ENCODE assay signal across 8 mouse cellular contexts in genomic region chr13:59769296-59770163, GRCm38 (mm10). TPM values are rescaled to one million over a fixed set of nuclear protein-coding genes. Genes with fewer than 3 reads are reported as not detected.
DNase-seq lines count a peak whose midpoint lies in the region; ATAC-seq and TF ChIP-seq lines count a peak whose summit lies in the region.

Gene Isca1, minus strand, starts transcription at chr13:59769810.

- peak within 1 kb of the TSS; percentile 95 for H3K4me3 ChIP-seq in E14TG2a.4 (replicated peaks; ENCODE audit: low read length)
- peak within 1 kb of the TSS; percentile 83 for H3K4me3 ChIP-seq in forebrain, embryonic 13.5 days
- H3K4me3 ChIP-seq in liver, postnatal 0 days (ENCODE audit: low read depth, low read length) = peak within 1 kb of the TSS; percentile 85
- peak within 1 kb of the TSS; percentile 84 for H3K4me3 ChIP-seq in neural tube, embryonic 14.5 days (ENCODE audit: low read depth, low read length)

- under 1% methylated on average over 85 of the region's 91 CpGs for WGBS in forebrain, embryonic 13.5 days
- under 1% methylated on average over 91 of the region's 91 CpGs for WGBS in large intestine, adult 2 months
- WGBS in liver, postnatal 0 days (ENCODE audit: insufficient replicate concordance) = 2% methylated on average over 91 of the region's 91 CpGs
- under 1% methylated on average over 85 of the region's 91 CpGs for WGBS in neural tube, embryonic 14.5 days

- peak; percentile 97 for ATAC-seq in forebrain, embryonic 13.5 days
- peak; percentile 93 for ATAC-seq in liver, postnatal 0 days
- peak; percentile 98 for ATAC-seq in neural tube, embryonic 14.5 days (ENCODE audit: low read depth)

- peaks cover 46% of the 10 kb centered on the region for H3K36me3 ChIP-seq in E14TG2a.4 (ENCODE audit: insufficient read depth, low read length)
- peaks cover 34% of the 10 kb centered on the region for H3K36me3 ChIP-seq in forebrain, embryonic 13.5 days (ENCODE audit: poor library complexity, severe bottlenecking)
- H3K36me3 ChIP-seq in liver, postnatal 0 days (replicated peaks; ENCODE audit: insufficient read depth, low read length) = peaks cover 30% of the 10 kb centered on the region
- no peaks in the 10 kb centered on the region for H3K36me3 ChIP-seq in neural tube, embryonic 14.5 days (ENCODE audit: control insufficient read depth, insufficient read depth, low read length)

- peaks cover 51% of the 10 kb centered on the region for H3K4me1 ChIP-seq in E14TG2a.4 (replicated peaks; ENCODE audit: low read depth, low read length)
- peaks cover 41% of the 10 kb centered on the region for H3K4me1 ChIP-seq in forebrain, embryonic 13.5 days
- peaks cover 43% of the 10 kb centered on the region for H3K4me1 ChIP-seq in liver, postnatal 0 days (ENCODE audit: insufficient read depth)
- peaks cover 27% of the 10 kb centered on the region for H3K4me1 ChIP-seq in neural tube, embryonic 14.5 days (ENCODE audit: control insufficient read depth, insufficient read depth, low read length)

- H3K4me2 ChIP-seq in forebrain, embryonic 13.5 days = peak within 1 kb of the TSS; percentile 81
- peak within 1 kb of the TSS; percentile 77 for H3K4me2 ChIP-seq in liver, postnatal 0 days (ENCODE audit: low read depth, low read length)
- peak within 1 kb of the TSS; percentile 85 for H3K4me2 ChIP-seq in neural tube, embryonic 14.5 days (ENCODE audit: low read depth, low read length)

- no peaks in the 10 kb centered on the region for H3K27me3 ChIP-seq in E14TG2a.4 (ENCODE audit: insufficient read depth, low read length)
- no peaks in the 10 kb centered on the region for H3K27me3 ChIP-seq in forebrain, embryonic 13.5 days
- H3K27me3 ChIP-seq in liver, postnatal 0 days (ENCODE audit: insufficient read depth, low read length) = no peaks in the 10 kb centered on the region
- no peaks in the 10 kb centered on the region for H3K27me3 ChIP-seq in neural tube, embryonic 14.5 days (ENCODE audit: control insufficient read depth, insufficient read depth, low read length)

- no peak for TF ChIP-seq EP300 in liver, postnatal 0 days (IDR thresholded peaks at IDR 0.05; ENCODE audit: low read depth)

- H3K27ac ChIP-seq in forebrain, embryonic 13.5 days = peak within 1 kb of the TSS; percentile 96
- H3K27ac ChIP-seq in liver, postnatal 0 days (ENCODE audit: low read depth) = peak within 1 kb of the TSS; percentile 99
- H3K27ac ChIP-seq in neural tube, embryonic 14.5 days (ENCODE audit: low read depth, low read length) = peak within 1 kb of the TSS; percentile 95

- no peaks in the 10 kb centered on the region for H3K9me3 ChIP-seq in E14TG2a.4 (ENCODE audit: low read length)
- no peaks in the 10 kb centered on the region for H3K9me3 ChIP-seq in forebrain, embryonic 13.5 days (replicated peaks)
- no peaks in the 10 kb centered on the region for H3K9me3 ChIP-seq in liver, postnatal 0 days (ENCODE audit: low read length)
- H3K9me3 ChIP-seq in neural tube, embryonic 14.5 days (ENCODE audit: control insufficient read depth, low read length) = no peaks in the 10 kb centered on the region

- DNase-seq in c-Kit-positive CD71-positive TER-119-positive erythroid progenitor cells, embryonic 14.5 days (ENCODE audit: low spot score) = peak; percentile 95
- peak; percentile 99 for DNase-seq in heart, postnatal 10 days
- DNase-seq in large intestine, adult 2 months (ENCODE audit: low read depth, low spot score) = peak; percentile 75
- DNase-seq in liver, postnatal 0 days = peak; percentile 99
- peak; percentile 99 for DNase-seq in testis, postnatal 10 days (ENCODE audit: low spot score)

- TF ChIP-seq CTCF in E14TG2a.4 (conservative IDR thresholded peaks at IDR 0.05; ENCODE audit: low read length) = no peak
- TF ChIP-seq CTCF in liver, postnatal 0 days (IDR thresholded peaks at IDR 0.05; ENCODE audit: low read depth) = no peak

- peak within 1 kb of the TSS; percentile 83 for H3K9ac ChIP-seq in forebrain, embryonic 13.5 days
- H3K9ac ChIP-seq in liver, postnatal 0 days (replicated peaks) = peak within 1 kb of the TSS; percentile 87
- H3K9ac ChIP-seq in neural tube, embryonic 14.5 days (replicated peaks; ENCODE audit: low read depth, low read length) = peak within 1 kb of the TSS; percentile 55

- intact Hi-C loops in heart, postnatal 10 days (cut with DNase I) = no loop called here

RNA-seq across cellular contexts. Expression of gene Isca1, which starts in this region (rescaled TPM):
- polyA plus RNA-seq in forebrain, embryonic 13.5 days (2015; fragmentation: Nextera tagmentation; extraction: Ambion mirVana) = 115 and 119 TPM in 2 replicates
- total RNA-seq in heart, postnatal 10 days (2021) = 100 to 1,000 TPM; 191 to 196 TPM
- 76.0 and 77.7 TPM in 2 replicates for polyA plus RNA-seq in large intestine, adult 2 months (2012; rRNA removed)
- polyA plus RNA-seq in liver, postnatal 0 days (2015; fragmentation: Nextera tagmentation; extraction: Ambion mirVana) = 135 and 137 TPM in 2 replicates
- polyA plus RNA-seq in neural tube, embryonic 14.5 days (2014; fragmentation: Nextera tagmentation; extraction: Ambion mirVana) = 184 and 200 TPM in 2 replicates

Comparison
In these comparisons a context has a peak if more than half of its experiments do, and no peak if none do; other contexts are left out.
1. Peak in every context shown above with its lines: DNase-seq, ATAC-seq, H3K4me3 ChIP-seq and H3K27ac ChIP-seq.